Mouse (Mus musculus) cerebral cortex, adult 2 months (tissue): ENCODE results near the gene Gm21904.

Experiments used
- WGBS: fragments of 180-500 bp; shearing (Covaris S2); methylation state at CpG from one replicate; pipeline ENCODE4 v1.1.7; 2018; 5-methylcytosine and 5-hydroxymethylcytosine counted together

Gm21904 gene

DNA sequence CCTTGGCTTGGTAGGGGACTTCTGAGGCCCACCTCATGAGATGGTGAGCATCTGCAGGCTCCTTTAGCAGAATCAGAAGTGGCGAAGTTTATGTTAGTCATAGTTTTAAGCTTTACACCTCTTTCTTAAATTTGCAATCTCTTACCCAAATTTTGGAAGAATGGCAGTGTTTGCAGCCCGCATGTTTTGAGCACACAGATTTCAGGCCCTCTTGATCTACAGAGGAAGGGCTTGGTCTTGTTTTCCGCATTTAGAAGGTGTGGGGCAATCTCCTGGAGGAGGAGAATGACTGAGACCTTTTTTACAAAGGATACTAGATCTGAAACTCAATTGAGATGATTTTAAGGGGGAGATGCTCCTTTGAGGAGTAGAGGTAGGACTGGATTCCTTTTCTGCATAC is at the start of gene Gm21904:
Gene Gm21904 (minus strand): TSS at position 101 of the 400 bp plus-strand sequence.
- WGBS = no CpG with 5 or more reads among the region's 3 CpGs

DNA sequence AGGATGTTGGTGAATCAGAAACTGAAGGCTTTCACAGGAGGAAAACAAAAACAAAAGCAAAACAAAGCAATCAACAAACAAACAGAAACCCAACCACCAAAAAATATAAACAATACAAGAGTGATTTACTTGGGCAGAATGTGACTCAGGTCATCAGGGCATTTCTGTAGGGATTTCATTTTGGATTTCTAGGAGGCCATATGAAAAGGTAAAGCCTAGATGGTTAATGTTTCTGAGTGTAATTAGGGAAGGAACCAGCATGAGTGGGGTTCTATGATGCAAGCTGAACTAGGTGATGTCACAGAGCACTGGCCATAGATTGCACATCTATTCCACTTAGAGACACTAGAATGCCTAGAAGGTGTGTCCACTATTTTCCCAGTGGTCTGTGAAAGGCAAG is 28.4 kb upstream of the Gm21904 start, which contains the start of the genes Gm20772 and Gm20831:
Gene Gm20772 (plus strand): TSS at position 301 of the 400 bp plus-strand sequence.
Gene Gm20831 (plus strand): TSS at position 301 of the 400 bp plus-strand sequence.

